Mouse (Mus musculus) left cerebral cortex, postnatal 36 days (tissue): ENCODE results near the gene Cbx4. TPM values are rescaled to one million over a fixed set of nuclear protein-coding genes. Genes with fewer than 3 reads are reported as not detected.

Source experiments
- DNase-seq, 2 experiments: peaks; one replicate each; pipeline ENCODE4 v3.0.0; 2021 to 2022; ENCODE audit warnings: low spot score in 2 of 2, mixed read lengths in 1 of 2
- intact Hi-C: fragments of 180-260 bp; cut with DNase I; formaldehyde crosslinking; loops from one replicate; pipeline ENCODE4 v1.15.1; 2025
- total RNA-seq, 2 experiments: library from RNA; stranded (reverse); gene quantifications; 2 replicates each; pipeline ENCODE4 v1.2.3; 2021

Cbx4 gene
- total RNA-seq, 2 experiments from 2014 or later: 60.9 to 68.6 TPM

DNA sequence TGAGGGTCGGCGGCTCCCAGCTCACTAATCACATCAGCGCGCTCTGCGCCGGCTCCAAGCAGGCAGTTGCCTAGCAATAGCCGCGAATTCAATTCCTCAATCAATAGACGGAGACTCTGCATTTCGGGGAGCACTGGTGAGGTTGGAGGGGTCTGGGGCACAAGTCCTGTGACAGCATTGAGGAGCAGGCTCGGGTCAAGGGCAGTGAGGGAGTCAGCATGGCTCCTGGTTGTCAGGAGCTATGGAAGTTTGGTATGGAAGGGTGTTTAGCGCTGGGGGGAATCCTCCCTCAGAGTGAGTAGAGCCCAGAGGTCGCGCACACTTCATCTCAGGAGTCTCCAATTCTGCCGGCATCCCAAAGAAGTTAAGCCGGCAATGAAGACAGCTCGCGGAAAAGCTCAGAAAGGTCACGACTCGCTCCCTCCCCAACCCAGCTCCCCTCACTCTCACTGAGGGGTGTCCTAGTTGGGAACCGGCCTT lies 50.3 kb downstream of the Cbx4 start:
- intact Hi-C loops: loop anchor here (5.0 kb wide), 1 partner anchor 38 kb away; no protein-coding TSS in a partner anchor
- DNase-seq: no peak

DNA sequence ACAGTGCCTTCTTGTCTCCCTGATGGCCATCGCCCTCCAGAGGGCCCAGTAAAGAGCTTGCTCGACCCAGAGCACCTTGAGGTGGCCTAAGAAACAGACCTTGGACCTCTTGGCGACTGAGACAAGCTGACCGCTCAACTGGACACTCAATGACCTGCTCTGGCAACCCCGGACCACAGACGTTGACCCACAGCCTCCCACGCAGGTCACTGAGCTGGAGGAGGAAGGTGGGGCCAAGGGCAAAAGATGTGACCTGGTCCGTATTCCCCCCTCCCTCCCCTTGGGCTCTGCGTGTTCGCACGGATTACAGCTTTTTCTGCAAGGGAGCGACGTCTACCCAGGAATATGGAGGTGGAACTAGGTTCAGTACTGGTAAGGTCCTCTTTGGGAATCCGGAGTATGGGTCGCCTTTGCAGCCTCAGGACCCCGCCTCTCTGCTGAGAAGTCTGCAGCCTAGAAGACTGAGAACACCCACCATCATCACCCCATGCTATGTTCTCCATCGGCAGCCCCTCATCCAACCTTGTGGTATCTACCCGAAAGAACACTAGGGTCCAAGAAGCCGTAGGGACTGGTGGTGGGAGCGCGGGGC lies 50.8 kb downstream of the Cbx4 start:
- intact Hi-C loops: loop anchor here (5.0 kb wide), 1 partner anchor 38 kb away; no protein-coding TSS in a partner anchor
- no peak for DNase-seq

DNA sequence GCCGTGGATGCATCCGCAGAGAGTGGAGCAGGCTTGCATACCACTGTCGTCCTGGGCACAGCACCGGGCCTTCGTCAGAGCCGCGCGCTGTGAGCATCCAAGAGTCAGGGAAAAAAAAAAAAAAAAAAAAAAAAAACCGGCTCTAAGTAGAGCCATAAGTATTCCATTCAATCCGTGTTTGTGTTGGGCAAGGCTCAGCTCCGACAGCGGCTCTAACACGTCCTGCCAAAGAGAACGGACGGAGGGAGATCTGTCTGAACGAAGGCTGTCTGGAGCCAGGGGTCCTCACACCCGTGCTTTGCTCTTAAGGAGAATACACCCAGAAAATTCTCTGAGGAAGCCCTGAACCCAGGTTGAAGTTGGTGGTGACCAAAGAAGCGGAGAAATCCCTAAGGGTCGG lies 51.4 kb downstream of the Cbx4 start:
- intact Hi-C loops: loop anchor here (5.0 kb wide), 1 partner anchor 37 kb away; no protein-coding TSS in a partner anchor
- DNase-seq: no peak

DNA sequence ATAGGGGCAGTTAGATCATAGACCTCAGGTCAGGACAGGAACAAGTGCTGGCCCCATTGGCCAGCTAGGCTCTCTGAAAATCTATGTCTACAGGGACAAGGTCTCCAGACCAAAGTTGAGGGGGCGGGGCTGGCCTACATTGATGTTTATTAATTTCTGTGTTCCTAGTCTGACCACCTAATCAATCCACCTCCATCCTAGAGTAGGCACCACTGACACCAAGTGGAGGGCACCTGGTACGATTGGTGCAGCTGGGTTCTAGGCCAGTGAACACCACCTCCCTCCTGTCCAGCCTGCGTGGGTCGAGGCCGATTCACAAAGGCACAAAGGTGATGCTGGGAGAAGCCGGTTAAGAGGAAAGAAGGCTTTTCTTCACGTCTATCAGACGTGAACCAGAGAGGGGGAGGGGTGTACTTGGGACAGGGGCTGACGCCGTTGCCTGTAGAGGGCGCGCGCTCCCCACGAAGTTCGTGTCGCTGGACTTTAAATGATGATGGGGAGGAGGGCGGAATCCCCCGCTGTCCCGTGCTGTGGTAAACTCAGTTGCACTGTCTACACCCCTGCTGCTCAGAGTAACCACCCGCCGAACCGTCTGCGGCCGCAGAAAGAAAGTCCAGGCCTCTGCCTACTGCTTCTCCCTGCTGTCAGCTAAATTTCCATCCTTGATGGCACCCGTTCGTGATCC lies 52.0 kb downstream of the Cbx4 start:
- peak in 1 of 2 experiments; percentile 74 for DNase-seq
- intact Hi-C loops: no loop called here

Other genes with a start within 250 kb of the Cbx4 start
- 100 to 1,000 TPM; 350 to 371 TPM for gene Rbfox3, start 174.6 kb downstream of the Cbx4 start, total RNA-seq
- not detected for gene Enpp7, start 98.0 kb downstream of the Cbx4 start, total RNA-seq
- 1 to 10 TPM; 2.6 to 2.7 TPM for gene Cbx2, start 63.3 kb downstream of the Cbx4 start, total RNA-seq
- 10 to 100 TPM; 12.3 to 16.0 TPM for gene Cbx8, start 45.3 kb downstream of the Cbx4 start, total RNA-seq
- 10 to 100 TPM; 30.5 to 36.2 TPM for gene Tbc1d16, start 142.3 kb upstream of the Cbx4 start, total RNA-seq
- gene Ccdc40, start 142.4 kb upstream of the Cbx4 start, total RNA-seq: 1 to 10 TPM; 1.1 to 1.3 TPM
- 100 to 1,000 TPM; 220 to 253 TPM for gene Gaa, start 181.7 kb upstream of the Cbx4 start, total RNA-seq
- gene Eif4a3, start 213.9 kb upstream of the Cbx4 start, total RNA-seq: 10 to 100 TPM; 74.7 to 78.6 TPM
- gene Card14, start 221.5 kb upstream of the Cbx4 start, total RNA-seq: under 1 TPM; 0.07 to 0.14 TPM